Mouse (Mus musculus) adrenal gland, adult 8-10 months (tissue): ENCODE results near the gene Rundc3a. TPM values are rescaled to one million over a fixed set of nuclear protein-coding genes. Genes with fewer than 3 reads are reported as not detected.
"Not testable (repeated sequence)": the region's sequence is repeated elsewhere in the genome, so short reads cannot be mapped to it uniquely, and the experiment has no call there.

ENCODE experiments used
- DNase-seq: peaks from one replicate; pipeline ENCODE4 v3.0.0; 2022
- total RNA-seq, 4 experiments: library from RNA; stranded (reverse); gene quantifications; 2 replicates each; pipeline ENCODE4 v1.2.4; 2022

The Rundc3a gene
- 10 to 100 TPM; 53.9 to 83.9 (median 77.5) TPM for total RNA-seq

DNA sequence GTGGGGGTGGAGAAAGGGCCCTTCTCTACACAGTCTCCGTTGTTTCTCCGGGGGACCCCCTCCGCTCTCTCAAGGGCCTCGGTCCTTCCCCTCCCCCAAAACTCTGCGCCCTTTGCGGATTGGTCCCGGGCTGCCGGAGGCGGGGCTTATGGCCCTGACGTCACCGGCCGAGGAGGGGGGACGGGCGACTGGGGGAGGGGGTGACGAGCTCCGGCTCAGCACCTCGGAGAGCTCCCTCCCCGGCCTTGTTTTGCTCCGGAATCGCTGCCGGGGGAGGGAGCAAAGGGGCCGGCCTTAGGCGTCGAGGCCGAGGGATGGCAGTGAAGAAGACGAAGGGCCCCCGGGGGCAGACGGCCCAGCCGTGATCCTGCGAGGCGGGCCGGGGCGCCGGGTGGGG is at the start of gene Rundc3a:
TSS of gene Rundc3a (plus strand) at position 166 of the 397 bp plus-strand sequence.
- DNase-seq, result peak; percentile 85

DNA sequence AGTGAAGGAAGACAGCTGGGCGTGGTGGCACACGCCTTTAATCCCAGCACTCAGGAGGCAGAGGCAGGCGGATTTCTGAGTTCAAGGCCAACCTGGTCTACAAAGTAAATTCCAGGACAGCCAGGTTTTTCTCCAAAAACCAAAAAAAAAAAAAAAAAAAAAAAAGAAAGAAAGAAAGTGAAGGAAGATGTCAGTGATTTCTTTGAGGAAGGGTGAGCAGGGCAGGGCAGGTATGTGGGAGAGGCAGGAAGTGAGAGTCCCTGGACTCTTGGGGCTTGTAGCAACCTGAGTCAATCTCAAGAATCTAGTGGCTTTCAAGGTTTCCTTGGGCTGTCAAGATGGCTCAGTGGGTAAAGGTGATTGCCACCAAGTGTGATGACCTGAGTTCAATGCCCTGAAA is 48.7 kb upstream of the Rundc3a start:
- no peak for DNase-seq

DNA sequence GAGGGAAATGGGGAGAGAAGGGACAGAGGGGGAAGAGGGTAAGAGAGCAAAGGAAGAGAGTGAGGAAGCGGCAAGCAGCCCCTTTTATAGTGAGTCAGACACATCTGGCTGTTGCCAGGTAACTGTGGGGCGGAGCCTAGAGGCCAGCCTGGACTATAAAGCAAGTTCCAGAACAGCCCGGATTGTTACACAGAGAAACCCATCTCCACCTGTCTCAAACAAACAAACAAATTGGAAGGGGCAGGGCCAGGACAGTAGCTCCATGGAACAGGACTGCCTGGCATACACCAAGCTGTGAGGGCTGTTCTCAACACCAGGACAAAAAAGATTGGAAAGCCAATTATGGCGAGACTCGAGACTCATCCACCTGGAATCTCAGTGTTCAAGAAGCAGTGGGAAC is 46.3 kb upstream of the Rundc3a start:
- DNase-seq, result no peak

DNA sequence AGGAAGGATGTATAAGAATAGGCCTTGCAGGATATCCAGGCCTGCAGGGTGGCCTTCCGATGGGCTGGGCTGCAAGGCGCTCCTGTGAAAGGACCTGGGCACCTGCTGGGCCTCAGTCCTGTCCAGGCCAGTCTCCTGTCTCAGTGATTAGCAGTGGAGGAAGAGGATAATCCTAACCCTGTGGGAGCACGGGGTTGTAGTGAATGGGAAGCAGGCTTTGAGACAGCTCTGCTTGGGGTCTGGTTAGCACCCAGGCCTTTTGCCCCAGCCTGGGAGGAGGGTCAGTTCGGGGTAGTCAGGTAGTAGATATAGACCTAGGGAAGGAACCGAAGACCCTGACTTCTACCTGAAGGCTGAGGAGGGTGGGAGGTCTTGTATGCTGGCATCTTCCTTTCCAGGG is 45.5 kb upstream of the Rundc3a start:
- no peak for DNase-seq

DNA sequence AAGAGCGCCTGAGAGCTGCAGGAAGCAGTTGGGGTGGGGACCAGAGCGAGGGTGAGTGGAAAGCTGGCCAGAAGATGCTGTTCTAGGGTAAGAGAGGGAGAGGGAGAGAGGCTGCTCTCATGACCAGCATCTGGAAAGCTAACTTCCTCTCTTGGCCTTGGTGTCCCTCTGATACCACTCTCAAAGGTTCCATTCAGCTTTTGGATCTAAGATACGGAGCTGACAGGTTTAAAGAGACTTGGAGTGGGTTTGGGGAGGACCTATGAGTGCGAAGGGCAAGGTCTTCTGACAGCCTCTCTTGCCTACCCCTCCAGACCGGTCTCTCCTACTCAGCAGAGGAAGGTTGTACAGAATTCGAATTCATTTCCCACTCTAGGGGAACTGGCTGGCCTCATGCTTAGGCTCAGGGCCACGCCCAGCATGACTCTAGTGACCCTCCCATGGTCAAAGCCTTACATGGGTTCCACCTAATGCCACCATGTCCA is 45.1 kb upstream of the Rundc3a start:
- no peak for DNase-seq

DNA sequence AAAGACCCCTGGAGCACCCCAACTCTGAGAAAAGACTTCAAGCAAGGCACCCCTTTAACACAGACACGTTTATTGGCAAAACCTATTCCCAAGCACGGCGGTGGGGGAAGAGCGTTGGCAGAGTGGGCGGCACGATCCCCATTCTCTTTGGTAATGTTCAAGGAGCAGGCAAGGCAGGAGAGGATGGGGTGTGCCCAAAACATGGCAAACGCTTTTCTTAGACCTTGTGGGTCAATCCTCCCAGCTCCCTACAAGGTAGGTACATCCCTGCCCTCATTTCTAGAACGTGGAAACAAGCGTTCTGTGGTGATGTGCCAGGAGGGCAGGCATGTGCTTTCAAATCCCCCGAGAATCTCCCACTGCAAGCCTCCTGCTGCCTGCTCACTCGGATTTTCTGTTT is 44.4 kb upstream of the Rundc3a start:
- DNase-seq, result no peak

DNA sequence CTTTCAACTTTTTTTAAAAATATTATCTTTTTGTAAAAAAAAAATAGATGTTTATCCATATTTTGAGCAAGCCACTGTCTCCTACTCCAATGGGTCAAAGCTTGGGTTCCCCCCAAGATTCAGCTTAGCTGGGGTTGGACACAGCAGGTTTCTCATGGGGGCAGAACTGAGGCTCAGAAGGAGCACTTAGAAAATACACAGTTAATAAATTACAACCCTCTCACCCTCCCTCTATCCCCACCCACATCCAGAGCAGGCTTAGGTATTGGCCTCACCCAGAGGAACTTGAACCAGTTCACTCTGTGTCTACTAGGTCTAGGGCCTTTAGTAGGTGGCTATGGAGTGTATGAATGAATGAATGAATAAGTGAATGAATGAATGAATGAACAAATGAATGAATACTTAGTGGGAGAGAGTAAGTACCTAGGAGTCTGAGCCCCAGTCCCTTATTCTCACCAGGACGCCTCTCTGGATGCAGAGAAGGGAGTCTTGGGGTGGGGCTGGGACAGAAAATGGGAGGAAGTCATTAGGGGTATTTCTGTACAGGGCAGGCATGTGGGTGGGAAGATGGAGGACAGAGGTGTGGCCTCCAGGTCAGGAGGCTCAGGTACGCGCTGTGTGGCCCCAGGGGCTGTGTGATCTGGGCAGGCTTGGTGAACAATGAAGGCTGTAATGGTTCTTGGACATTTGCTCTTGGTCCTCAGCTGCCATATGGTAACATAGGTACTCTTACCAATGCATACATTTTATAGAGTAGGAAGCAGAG is 43.8 kb upstream of the Rundc3a start:
- DNase-seq, result no peak

DNA sequence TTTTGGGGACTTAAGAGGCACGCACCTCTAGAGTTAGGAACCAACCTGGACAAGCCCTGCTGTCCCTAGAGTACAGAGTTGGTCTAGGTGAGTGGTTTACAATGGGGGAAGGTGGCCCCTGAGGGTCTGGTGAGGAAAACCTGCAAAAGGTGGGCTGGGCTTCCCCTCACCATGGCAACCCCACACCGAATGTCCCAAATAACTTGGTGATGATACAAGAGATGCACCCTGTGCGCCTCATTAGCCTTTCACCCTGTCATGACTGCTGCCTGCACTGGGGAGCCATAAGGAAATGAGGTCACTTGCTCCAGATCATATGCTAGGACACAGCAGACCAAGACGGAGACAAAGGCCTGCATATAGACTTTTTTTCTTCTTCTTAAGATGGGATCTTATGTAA is 42.8 kb upstream of the Rundc3a start:
- DNase-seq, result no peak

DNA sequence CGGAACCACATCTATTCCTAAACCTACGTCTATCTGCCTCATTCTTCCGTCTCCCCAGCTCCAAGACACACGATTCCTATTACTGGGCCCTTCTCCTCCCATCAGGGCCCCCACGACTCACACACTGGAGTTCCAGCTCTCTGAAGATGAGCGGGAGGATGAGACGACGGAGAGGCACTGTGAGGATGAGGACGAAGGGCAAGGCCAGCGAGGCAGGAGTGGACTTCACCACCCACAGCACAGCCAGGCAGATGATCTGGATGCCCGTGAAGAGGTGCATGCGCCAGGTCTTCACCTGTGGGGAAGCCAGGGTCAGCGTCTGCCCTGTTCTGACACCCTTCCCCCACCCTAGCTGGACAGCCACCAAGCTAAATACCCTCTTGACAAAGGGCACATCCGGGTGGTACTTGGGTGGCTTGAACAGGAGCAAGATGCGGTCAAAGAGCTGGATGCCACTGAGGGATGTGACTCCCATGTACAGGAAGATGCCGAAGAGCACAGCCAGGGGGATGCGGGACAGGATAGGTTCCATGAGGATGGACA is 42.2 kb upstream of the Rundc3a start:
- no peak for DNase-seq

DNA sequence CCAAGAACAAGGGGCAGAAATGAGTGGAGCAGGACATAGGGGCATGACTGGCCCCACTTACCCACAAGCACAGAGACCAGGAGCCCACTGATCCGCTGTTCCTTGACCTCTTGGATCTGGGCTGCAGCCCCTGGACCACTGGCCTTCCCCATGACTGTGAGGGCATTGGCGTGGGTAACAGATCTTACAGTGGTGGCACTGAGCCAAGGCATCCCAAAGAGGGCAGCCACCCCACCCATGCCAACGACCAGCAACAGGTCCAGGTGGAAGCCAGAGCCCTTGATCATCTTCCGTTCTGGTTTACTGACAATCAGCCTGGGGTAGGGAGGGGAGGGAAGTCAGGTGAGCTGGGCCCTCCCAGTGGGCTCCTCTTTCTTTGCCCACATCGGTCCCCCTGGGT is 40.8 kb upstream of the Rundc3a start:
- no peak for DNase-seq

DNA sequence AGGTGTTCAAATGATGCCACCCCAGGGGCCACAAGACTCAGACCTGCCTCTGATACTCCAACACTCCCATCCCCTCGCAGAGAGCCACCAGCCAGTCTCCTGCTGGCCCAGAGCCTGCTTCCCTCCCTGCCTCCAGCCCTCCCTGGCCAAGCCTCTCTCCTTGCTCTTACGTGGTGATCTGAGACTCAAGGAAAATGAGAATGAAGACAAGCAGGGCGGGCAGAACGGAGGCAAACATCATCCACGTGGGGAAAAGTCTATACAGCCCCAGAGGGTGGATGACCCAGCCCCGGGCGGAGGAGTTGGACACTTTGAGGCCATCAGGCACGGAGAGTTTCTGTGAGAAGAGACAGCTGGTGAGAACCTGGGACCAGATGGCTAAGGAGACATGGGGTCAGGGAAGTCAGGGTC is 40.2 kb upstream of the Rundc3a start:
- no peak for DNase-seq

DNA sequence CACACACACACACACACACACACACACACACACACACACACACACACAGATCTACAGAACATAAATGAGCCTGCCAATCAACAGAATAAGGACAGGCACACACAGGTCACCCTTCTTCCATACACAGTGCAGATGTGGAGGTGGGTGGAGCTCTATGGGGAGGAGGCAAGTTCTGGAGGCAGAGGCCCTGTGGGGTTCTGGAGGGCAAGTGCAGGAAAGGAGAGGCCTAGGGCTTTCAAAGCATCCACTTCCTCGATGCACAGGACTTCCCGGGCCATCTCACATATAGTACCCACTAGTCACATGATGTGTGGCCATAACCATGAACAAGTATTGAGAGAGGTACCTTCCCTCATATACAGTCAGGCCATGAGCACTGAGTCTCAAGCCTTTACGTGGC is 37.7 kb upstream of the Rundc3a start:
- DNase-seq, result no peak

DNA sequence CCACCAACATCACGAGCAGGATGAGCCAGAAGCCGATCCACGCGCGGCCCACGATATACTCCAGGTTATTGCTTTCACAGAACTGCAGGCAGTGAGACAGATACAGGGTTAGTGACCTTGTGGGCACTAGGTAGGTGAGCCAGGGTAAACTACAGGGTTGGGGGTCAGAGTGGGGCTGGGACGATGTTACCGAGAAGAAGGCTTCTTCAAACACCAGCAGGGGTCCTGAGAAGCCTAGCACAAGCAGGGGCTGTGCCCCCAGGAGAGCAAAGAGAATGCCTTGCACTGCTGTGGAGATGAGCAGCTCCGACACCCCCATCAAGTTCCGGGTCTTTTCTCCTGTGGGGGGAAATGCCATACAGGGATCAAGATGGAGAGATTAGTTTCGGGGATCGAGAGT is 37.0 kb upstream of the Rundc3a start:
- no peak for DNase-seq

DNA sequence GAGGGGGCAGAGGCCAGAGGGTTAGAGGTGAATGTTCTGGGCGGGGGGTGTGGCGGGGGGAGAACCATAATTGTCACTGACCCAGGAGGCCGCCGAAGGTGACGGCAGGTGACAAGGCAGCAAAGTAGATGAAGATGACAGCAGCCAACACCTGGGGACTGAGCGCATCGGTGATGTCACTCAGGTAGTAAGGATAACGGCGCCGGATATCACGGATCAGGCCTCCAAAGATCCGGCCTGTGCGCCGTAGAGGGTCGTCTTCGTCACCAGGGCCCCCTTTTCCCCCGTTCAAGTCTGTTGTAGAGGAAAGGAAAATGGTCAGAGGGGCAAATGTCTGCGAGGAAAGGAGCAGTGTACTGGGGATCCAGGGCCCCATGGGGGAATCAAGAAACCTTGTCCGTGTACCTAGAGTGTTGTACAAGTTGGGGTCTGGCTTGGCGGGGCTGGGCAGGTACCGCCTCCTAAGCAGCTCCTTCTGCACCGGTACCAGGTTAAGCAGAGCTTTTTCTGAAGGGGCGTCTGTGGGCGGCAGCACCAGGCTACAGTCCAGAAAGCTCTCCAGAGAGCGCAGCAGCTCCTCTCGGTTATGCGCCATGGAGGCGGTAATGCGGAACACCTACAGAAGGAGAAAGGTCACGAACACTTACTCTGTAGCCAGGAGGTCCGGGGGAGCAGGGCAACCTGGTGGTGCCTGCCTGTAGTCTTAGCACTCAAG is 36.4 kb upstream of the Rundc3a start:
- no peak for DNase-seq

DNA sequence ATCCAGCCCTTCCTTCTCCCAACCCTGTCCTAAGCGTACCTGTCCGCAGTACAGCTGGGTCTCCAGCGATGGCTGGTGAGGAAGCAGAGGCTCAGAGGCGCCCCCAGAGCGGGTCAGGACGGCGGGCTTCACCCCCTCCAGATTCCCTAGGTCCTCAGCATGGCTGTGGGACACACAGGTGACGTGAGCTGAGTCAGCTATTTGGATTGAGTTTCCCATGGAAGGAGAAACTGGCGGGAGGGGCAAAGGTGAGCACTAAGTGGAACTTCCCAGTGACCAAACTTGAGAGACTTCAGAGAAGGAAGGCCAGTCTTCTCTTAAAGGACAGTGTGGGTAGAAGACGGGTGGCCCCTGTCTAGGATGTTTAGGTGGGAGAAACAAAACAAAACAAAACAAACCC is 34.8 kb upstream of the Rundc3a start:
- DNase-seq, result no peak

DNA sequence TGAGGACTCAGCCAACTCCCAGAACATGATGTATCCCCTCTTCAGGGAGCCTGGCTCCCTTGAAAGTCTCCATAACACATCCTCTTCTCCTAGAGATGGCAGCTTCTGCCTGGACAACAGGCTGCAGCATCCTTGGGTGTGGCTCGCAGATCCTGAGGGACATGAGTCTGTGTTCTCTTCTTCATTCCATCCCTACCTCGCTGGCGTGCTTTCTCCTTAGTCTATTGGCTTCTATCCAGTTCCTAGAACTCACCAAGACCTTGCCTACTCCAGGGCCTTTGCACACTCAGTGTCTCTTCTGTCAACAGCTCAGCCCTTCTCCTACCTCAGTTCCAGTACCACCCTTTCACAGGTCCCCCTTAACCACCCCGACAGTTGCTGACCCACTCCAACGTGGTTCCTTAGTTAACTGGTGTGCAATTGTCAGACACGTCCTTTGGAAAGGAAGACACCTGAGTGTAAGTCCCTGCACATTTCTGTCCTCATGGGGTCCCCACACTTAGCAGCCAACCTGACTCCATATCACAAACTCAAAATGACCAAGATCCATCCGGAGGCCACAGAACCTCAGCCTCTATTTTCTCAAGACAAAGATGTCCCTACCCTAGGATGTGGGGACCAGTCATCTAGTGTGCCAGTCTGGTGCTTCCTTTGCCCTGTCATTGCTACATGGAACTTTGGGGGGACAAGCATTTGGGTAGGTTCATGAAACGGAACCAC is 31.3 kb upstream of the Rundc3a start:
- no peak for DNase-seq

DNA sequence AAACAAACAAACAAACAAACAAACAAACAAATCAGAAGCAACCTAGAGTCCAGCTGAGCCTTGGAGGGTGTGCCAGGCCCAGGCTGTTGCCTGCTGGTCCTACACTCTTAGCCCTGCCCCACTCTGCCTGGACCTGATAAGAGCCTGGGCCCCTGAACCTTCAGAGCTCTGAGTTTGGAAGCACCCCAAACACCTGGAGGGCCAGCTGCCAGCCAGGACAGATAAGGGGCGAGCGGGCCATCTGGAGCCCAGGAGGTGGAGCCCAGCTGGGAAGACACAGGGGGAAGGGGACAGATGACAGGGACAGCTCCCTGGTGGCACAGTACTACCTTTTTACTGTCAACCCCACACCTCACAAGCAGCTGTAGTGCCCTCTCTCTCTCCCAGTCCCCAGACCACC is 29.6 kb upstream of the Rundc3a start:
- DNase-seq, result no peak

DNA sequence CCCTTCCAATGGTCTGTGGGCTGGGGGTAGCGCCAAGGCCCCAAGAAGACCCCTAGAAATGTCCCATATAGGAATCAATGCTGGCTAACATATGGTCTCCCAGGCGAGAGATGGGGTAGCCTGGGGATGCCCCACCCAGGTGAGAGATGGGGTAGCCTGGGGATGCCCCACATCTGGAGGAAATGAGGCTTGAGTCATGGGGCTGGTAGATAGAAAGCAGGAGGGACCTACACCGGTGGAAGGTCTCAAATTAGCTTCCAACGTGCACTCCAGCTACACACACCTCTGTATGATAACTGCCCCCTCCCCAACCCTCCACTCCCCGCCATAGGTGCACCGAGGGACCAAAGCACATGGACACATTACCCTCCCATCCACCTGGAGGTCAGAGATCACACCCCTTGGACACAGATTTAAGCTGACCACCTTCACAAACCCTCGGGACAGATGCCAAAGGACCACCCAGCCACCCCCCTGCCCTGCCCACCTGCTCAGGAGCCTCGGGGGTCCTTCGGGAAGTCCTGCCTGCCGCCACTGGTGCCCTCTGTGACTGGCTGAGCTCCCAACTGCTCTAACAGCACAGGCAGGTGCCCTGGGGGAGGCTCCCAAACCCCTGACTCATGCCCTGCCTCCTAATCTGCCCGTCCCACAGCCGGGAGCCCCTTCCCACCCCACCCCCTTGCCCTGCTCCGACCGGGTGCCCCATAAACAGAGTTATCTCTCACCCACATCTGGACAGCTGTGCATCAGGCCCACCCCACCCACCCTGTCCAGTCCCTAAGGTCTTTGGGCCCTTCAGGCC is 28.4 kb upstream of the Rundc3a start:
- DNase-seq, result no peak

DNA sequence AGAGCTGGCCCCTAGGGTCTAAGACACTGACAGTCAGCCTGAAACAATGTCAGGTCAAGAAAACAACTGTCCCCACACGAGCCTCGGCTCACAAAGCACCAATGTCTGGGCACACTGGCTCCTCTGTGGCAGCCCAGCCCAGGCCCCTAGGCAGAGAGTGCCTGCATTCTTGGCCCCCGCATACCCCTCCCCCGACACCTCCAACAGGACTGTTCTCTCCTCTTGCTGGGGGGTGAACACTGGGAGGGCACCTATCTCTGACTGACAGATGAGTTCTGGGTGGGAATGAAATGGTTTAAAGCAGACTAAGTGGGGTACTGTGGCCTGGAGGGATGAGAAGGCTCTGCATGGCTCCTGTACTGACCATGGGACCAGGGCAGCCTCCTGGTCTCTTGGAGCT is 27.5 kb upstream of the Rundc3a start:
- no peak for DNase-seq

DNA sequence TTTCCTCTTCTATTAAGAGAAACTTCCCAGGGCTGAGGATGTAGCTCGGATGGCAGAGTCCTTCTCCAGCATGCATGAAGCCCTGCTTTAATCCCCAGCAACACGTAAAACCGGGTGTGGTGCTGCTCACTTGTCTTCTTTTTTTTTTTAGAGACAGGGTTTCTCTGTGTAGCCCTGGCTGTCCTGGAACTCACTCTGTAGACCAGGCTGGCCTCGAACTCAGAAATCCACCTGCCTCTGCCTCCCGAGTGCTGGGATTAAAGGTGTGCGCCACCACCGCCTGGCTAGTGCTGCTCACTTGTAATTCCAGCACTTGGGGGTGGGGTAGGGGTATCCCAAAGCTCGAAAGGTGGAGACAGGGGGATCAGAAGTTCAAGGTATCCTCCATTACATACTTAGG is 27.1 kb upstream of the Rundc3a start, which contains the start of gene Slc4a1:
TSS of gene Slc4a1 (minus strand) at position 101 of the 400 bp plus-strand sequence.
- DNase-seq, result not testable (repeated sequence)

DNA sequence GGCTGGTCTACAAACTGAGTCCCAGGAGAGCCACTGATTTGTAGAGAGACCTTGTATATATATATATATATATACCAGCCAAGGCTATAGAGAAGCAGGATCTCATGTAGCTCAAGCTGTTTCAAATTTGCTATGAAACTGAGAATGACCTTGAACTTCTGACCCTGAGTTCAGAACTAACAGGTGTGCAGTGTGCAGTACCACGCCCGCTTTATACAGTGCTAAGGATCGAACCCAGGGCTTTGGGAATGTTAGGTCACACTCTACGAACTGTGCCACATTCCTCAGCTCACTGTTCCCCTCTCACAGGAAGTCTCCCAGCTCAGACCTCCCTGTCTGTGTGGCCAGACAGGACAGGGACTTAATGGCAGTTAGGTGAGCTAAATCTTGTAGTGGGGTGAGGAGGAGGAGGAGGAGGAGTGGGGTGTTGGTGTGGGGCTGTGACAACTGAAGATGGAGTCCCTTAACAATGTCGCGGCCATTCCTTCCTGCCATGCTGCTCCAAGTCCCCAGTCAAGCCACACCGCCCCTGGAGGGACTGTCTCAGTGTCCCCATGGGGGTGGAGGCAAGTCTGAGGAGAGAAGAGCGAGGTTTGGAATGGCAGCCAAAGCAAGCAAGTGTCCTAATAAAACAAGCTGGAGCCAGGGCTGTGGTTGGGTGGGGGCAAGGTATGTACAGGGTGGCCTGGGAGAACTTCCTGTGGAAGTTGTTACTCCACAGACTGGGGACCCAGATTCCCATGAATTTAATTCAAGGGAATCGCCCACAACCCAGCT is 25.5 kb upstream of the Rundc3a start:
- DNase-seq, result no peak
